Mouse (Mus musculus) CH12.LX (cell line): ENCODE results near the gene Gpnmb. TPM values are rescaled to one million over a fixed set of nuclear protein-coding genes. Genes with fewer than 3 reads are reported as not detected.

Experiments used
- DNase-seq: peaks from one replicate; pipeline ENCODE4 v3.0.0-alpha.2; 2013; ENCODE audit errors: extremely low read depth
- H3K27ac ChIP-seq: 2 replicates; pipeline ENCODE4 v1.5.1; 2012; ENCODE audit warnings: low read depth, mild to moderate bottlenecking, control low read depth, moderate library complexity; ENCODE audit not compliant: insufficient read depth
- H3K27me3 ChIP-seq: replicated peaks from 2 replicates; pipeline ENCODE3; 2012; ENCODE audit warnings: inconsistent platforms
- H3K36me3 ChIP-seq, 2 experiments: replicated peaks in 1 of 2; 2 replicates each; pipeline versions ENCODE3 to v1.6.1; 2012; ENCODE audit warnings: inconsistent platforms in 1 of 2, low read length in 1 of 2, mild to moderate bottlenecking in 1 of 2, mixed read lengths in 1 of 2, moderate library complexity in 1 of 2; ENCODE audit not compliant: control insufficient read depth in 1 of 2, insufficient read depth in 1 of 2
- H3K4me1 ChIP-seq, 2 experiments: 2 replicates each; pipeline ENCODE4 v1.6.1; 2012; ENCODE audit warnings: inconsistent platforms in 1 of 2, moderate library complexity in 1 of 2; ENCODE audit not compliant: insufficient read depth in 2 of 2, control insufficient read depth in 1 of 2
- H3K4me2 ChIP-seq: 2 replicates; pipeline ENCODE4 v1.6.1; 2012; ENCODE audit warnings: low read depth, mild to moderate bottlenecking, control low read depth; ENCODE audit not compliant: poor library complexity, insufficient read depth, severe bottlenecking
- H3K4me3 ChIP-seq, 3 experiments: fragments of 150-350 bp in 1 of 3; sonication (generic) in 1 of 3; replicated peaks in 1 of 3; 2 replicates each; pipeline versions ENCODE3 to v1.5.1; 2011 to 2012; ENCODE audit warnings: low read depth in 2 of 3, low read length in 2 of 3, mild to moderate bottlenecking in 2 of 3, moderate library complexity in 2 of 3, control low read depth in 1 of 3, improper control_type of control experiment in 1 of 3, inconsistent platforms in 1 of 3, mixed read lengths in 1 of 3; ENCODE audit not compliant: poor library complexity in 1 of 3
- H3K79me2 ChIP-seq: replicated peaks from 2 replicates; pipeline ENCODE4 v1.6.1; 2012; ENCODE audit warnings: mild to moderate bottlenecking, moderate library complexity; ENCODE audit not compliant: control insufficient read depth, poor library complexity, insufficient read depth, severe bottlenecking; ENCODE audit errors: extremely low read depth
- H3K9ac ChIP-seq: 2 replicates; pipeline ENCODE4 v1.6.1; 2012; ENCODE audit warnings: low read depth, mild to moderate bottlenecking, control low read depth, moderate library complexity; ENCODE audit not compliant: insufficient read depth
- H3K9me3 ChIP-seq: replicated peaks from 2 replicates; pipeline ENCODE3; 2012; ENCODE audit warnings: low read length, inconsistent platforms, mixed read lengths
- CHD2 ChIP-seq: IDR thresholded peaks from 2 replicates; pipeline ENCODE4 v1.6.1; 2011; ENCODE audit warnings: low read length, improper control_type of control experiment
- E2F4 ChIP-seq: IDR thresholded peaks from 2 replicates; pipeline ENCODE4 v1.6.1; 2011; ENCODE audit warnings: low read depth, low read length, improper control_type of control experiment; ENCODE audit not compliant: insufficient replicate concordance
- HCFC1 ChIP-seq: IDR thresholded peaks from 2 replicates; pipeline ENCODE4 v1.6.1; 2012; ENCODE audit warnings: low read depth, mild to moderate bottlenecking, inconsistent platforms, low read length, improper control_type of control experiment
- IRF4 ChIP-seq: IDR thresholded peaks from 2 replicates; pipeline ENCODE4 v1.6.1; 2014; ENCODE audit warnings: low read depth, mild to moderate bottlenecking, inconsistent platforms, low read length, improper control_type of control experiment
- JUN ChIP-seq: IDR thresholded peaks from 2 replicates; pipeline ENCODE4 v1.6.1; 2011; ENCODE audit warnings: low read depth, mild to moderate bottlenecking, low read length, improper control_type of control experiment, moderate library complexity; ENCODE audit not compliant: insufficient read depth
- JUND ChIP-seq: conservative IDR thresholded peaks from 2 replicates; pipeline ENCODE4 v1.6.1; 2011; ENCODE audit warnings: low read depth, low read length, improper control_type of control experiment
- KAT2A ChIP-seq: IDR thresholded peaks from 2 replicates; pipeline ENCODE4 v1.6.1; 2012; ENCODE audit warnings: low read length, improper control_type of control experiment, inconsistent platforms; ENCODE audit not compliant: insufficient replicate concordance
- MAZ ChIP-seq: IDR thresholded peaks from 2 replicates; pipeline ENCODE4 v1.6.1; 2012; ENCODE audit warnings: low read depth, mild to moderate bottlenecking, inconsistent platforms, low read length, improper control_type of control experiment, moderate library complexity
- NRF1 ChIP-seq: IDR thresholded peaks from 2 replicates; pipeline ENCODE4 v1.6.1; 2014; ENCODE audit warnings: low read depth, mild to moderate bottlenecking, inconsistent platforms, low read length, improper control_type of control experiment, moderate library complexity
- PAX5 ChIP-seq: IDR thresholded peaks from 2 replicates; pipeline ENCODE4 v1.6.1; 2012; ENCODE audit warnings: low read length, inconsistent platforms, mixed read lengths
- SIN3A ChIP-seq: IDR thresholded peaks from 2 replicates; pipeline ENCODE4 v1.6.1; 2012; ENCODE audit warnings: low read length, improper control_type of control experiment, inconsistent platforms
- TBP ChIP-seq: conservative IDR thresholded peaks from 2 replicates; pipeline ENCODE4 v1.6.1; 2011; ENCODE audit warnings: low read depth, low read length, improper control_type of control experiment
- dilution Hi-C: fragments of 300-500 bp; cut with MboI; formaldehyde crosslinking; loops from 2 replicates; pipeline ENCODE4 v1.14.3; 2020; ENCODE audit warnings: low sequenced_read_pairs; ENCODE audit not compliant: extremely low pct_unique_long_range_greater_than_20kb, extremely low pct_ligation_motif_present
- in situ Hi-C: fragments of 300-500 bp; cut with MboI; formaldehyde crosslinking; loops from 3 replicates; pipeline ENCODE4 v1.14.3; 2019; ENCODE audit warnings: low sequenced_read_pairs, low pct_ligation_motif_present, low pct_unique_long_range_greater_than_20kb, mixed read lengths
- polyA plus RNA-seq: library from polyadenylated mRNA; unstranded; fragments of >175 nt; gene quantifications from 2 replicates; pipeline ENCODE4 v1.2.1, GENCODE M21; 2012; ENCODE audit warnings: low read depth; ENCODE audit not compliant: insufficient read length
- total RNA-seq, 2 experiments: library from RNA; depleted of rRNA; stranded (reverse); fragments of 300-350 nt in 1 of 2; fragments of >200 nt in 1 of 2; gene quantifications; 2 replicates each; pipeline ENCODE4 v1.2.3; 2012 to 2014

Gene Gpnmb
- total and polyA plus RNA-seq, 3 experiments, result 0.24 TPM; not detected in 2

DNA sequence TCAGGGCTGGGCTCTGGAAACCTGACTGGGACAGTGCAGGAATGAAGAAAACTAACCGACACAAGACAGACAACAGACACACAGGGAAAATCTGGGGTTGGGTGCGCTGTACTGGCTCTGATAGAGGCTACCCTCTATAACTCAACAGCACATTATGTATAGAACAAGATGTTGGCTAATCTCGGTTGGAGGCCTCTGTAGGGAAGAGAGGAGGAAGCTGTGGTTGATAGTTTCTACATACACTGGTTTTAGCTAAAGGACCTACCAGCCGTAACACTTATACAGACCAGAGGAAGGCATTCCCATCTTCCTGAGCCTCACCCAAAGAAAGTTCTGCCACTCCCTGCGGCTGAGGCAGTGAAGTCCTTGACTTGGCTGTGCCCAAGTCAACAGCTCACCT lies 9.8 kb upstream of the Gpnmb start:
- Histone ChIP-seq H3K4me3 (no peak overlapping the region), H3K9ac (no peak overlapping the region), H3K27ac (no peak overlapping the region), H3K79me2 (no peaks in the 10 kb centered on the region), H3K4me1 (no peaks in the 10 kb centered on the region), H3K4me2 (no peak overlapping the region), H3K9me3 (no peaks in the 10 kb centered on the region)
- dilution Hi-C loops, result no loop called here
- in situ Hi-C loops, result no loop called here
- TF ChIP-seq TBP, result no peak
- no peak for TF ChIP-seq E2F4
- TF ChIP-seq, all 38 proteins: peak for 0
- Histone ChIP-seq H3K36me3 (no peaks in the 10 kb centered on the region), H3K27me3 (no peaks in the 10 kb centered on the region)
- DNase-seq, result no peak

DNA sequence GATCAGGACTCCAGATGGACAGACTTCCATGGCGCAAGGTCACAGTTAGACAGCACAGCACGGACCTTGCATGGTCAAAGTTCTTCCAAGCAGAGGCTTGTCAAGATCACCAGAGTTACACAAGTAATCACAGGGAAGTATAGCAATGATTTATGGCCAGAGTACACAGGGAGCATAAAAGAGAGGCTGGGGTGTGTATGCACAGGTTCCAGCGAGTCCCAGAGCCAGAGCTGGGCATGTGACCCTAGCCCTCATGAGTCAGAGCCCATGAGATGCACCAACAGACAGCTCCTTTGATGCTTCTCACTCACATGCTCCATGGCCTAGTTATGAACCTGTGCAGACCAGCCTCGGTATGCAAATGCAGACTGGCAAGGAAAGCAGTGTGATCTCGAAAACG lies 8.3 kb upstream of the Gpnmb start:
- H3K4me2 ChIP-seq, result no peak overlapping the region
- H3K4me1 ChIP-seq, result no peaks in the 10 kb centered on the region
- no peak for DNase-seq
- H3K27me3 ChIP-seq, result no peaks in the 10 kb centered on the region
- no peak overlapping the region for H3K9ac ChIP-seq
- in situ Hi-C loops, result no loop called here
- H3K4me3 ChIP-seq, result no peak overlapping the region
- no peaks in the 10 kb centered on the region for H3K36me3 ChIP-seq
- no peaks in the 10 kb centered on the region for H3K9me3 ChIP-seq
- no peak overlapping the region for H3K27ac ChIP-seq
- H3K79me2 ChIP-seq, result no peaks in the 10 kb centered on the region
- dilution Hi-C loops, result no loop called here
- TF ChIP-seq SIN3A, result no peak
- no peak for TF ChIP-seq JUN

DNA sequence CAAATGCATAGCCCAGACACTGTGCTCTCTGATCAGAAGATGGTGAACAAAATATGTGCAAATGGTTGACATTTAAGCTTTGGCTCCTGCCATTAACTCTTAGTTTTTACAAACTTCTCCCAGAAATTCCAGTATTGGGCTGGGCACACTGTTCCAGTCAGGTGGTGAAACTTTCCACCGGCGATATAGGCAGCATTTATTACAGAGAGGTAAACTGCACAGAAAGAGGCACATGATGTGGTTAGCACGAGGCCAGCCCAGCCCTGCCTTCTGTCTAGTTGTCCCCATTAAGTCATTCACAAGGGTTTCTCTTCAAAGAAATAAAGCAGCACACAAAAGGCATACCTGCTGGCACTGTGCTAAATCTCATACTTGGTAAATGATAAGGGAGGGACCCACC lies 7.6 kb upstream of the Gpnmb start:
- in situ Hi-C loops (no loop called here), dilution Hi-C loops (no loop called here)
- Histone ChIP-seq H3K4me3 (no peak overlapping the region), H3K27me3 (no peaks in the 10 kb centered on the region), H3K4me1 (no peaks in the 10 kb centered on the region), H3K9ac (no peak overlapping the region), H3K36me3 (no peaks in the 10 kb centered on the region), H3K9me3 (no peaks in the 10 kb centered on the region), H3K79me2 (no peaks in the 10 kb centered on the region), H3K4me2 (no peak overlapping the region), H3K27ac (no peak overlapping the region)
- DNase-seq, result no peak
- TF ChIP-seq KAT2A (no peak), E2F4 (no peak), HCFC1 (no peak), SIN3A (no peak), PAX5 (no peak), JUND (no peak), CHD2 (no peak), NRF1 (no peak), MAZ (no peak), TBP (no peak), IRF4 (no peak)
